Mouse (Mus musculus): ENCODE results near the gene Pip5k1b. TPM values are rescaled to one million over a fixed set of nuclear protein-coding genes. Genes with fewer than 3 reads are reported as not detected.

The Pip5k1b gene
- polyA plus RNA-seq, 2 experiments, result 0.83 to 1.4 TPM

DNA sequence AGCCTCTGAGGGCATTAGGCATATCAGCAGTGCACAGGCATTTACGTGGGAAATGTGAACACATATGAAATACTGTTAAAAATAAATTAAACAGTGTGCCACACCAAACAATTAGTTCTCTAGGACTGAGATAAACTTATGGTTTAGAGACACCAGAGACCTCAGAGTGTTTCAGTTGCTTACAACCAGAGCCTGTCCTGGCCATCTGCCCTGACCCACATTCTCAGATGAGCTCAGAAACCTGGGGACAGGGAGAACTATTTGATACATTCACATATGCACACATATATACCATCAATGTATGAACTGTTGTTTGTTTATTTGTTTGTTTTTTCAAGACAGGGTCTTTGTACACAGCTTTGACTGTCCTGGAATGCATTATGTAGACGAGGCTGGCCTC is 161.8 kb downstream of the Pip5k1b start:
- no peaks in the 10 kb centered on the region for H3K36me3 ChIP-seq (ENCODE audit: control insufficient read depth, insufficient read depth, low read length)
- no peak for TF ChIP-seq POLR2A (IDR thresholded peaks at IDR 0.05; ENCODE audit: borderline replicate concordance, extremely low read depth, insufficient read depth, insufficient read length)
- no peak overlapping the region for H3K9ac ChIP-seq (ENCODE audit: low read depth, low read length, severe bottlenecking)
- no peak for DNase-seq (ENCODE audit: low spot score)
- H3K4me1 ChIP-seq (ENCODE audit: control insufficient read depth, insufficient read depth, low read length), result no peaks in the 10 kb centered on the region; the same call in 1 of the 2 replicates
- H3K27ac ChIP-seq (replicated peaks; ENCODE audit: low read depth, low read length), result no peak overlapping the region
- no peak overlapping the region for H3K4me3 ChIP-seq (replicated peaks; ENCODE audit: low read length)
- no peak for ATAC-seq (ENCODE audit: low FRiP score, low read depth)
- H3K9me3 ChIP-seq (ENCODE audit: control insufficient read depth, low read length), result no peaks in the 10 kb centered on the region
- H3K4me2 ChIP-seq (replicated peaks; ENCODE audit: low read depth, low read length, severe bottlenecking), result no peak overlapping the region
- 74% methylated on average over 2 of the region's 2 CpGs for WGBS
- no peaks in the 10 kb centered on the region for H3K27me3 ChIP-seq (ENCODE audit: control insufficient read depth, insufficient read depth, low read length)

- Histone ChIP-seq H3K27ac (replicated peaks; ENCODE audit: low read depth, low read length) (no peak overlapping the region), H3K9ac (ENCODE audit: low read depth, low read length, severe bottlenecking) (no peak overlapping the region), H3K4me2 (replicated peaks; ENCODE audit: low read depth, low read length, severe bottlenecking) (no peak overlapping the region), H3K27me3 (ENCODE audit: control insufficient read depth, insufficient read depth, low read length) (no peaks in the 10 kb centered on the region), H3K9me3 (ENCODE audit: control insufficient read depth, low read length) (no peaks in the 10 kb centered on the region), H3K4me3 (replicated peaks; ENCODE audit: low read length) (no peak overlapping the region), H3K36me3 (ENCODE audit: control insufficient read depth, insufficient read depth, low read length) (no peaks in the 10 kb centered on the region), H3K4me1 (ENCODE audit: control insufficient read depth, insufficient read depth, low read length) (no peaks in the 10 kb centered on the region; the same call in 1 of the 2 replicates)
- ATAC-seq (ENCODE audit: low FRiP score, low read depth), result no peak
- TF ChIP-seq POLR2A (IDR thresholded peaks at IDR 0.05; ENCODE audit: borderline replicate concordance, extremely low read depth, insufficient read depth, insufficient read length), result no peak
- WGBS, result 51% methylated on average over 9 of the region's 9 CpGs
- no peak for DNase-seq (ENCODE audit: low spot score)
Measured at GRCm38 (mm10) chr19:24391519-24392251, 164.0 kb downstream of the Pip5k1b start.

DNA sequence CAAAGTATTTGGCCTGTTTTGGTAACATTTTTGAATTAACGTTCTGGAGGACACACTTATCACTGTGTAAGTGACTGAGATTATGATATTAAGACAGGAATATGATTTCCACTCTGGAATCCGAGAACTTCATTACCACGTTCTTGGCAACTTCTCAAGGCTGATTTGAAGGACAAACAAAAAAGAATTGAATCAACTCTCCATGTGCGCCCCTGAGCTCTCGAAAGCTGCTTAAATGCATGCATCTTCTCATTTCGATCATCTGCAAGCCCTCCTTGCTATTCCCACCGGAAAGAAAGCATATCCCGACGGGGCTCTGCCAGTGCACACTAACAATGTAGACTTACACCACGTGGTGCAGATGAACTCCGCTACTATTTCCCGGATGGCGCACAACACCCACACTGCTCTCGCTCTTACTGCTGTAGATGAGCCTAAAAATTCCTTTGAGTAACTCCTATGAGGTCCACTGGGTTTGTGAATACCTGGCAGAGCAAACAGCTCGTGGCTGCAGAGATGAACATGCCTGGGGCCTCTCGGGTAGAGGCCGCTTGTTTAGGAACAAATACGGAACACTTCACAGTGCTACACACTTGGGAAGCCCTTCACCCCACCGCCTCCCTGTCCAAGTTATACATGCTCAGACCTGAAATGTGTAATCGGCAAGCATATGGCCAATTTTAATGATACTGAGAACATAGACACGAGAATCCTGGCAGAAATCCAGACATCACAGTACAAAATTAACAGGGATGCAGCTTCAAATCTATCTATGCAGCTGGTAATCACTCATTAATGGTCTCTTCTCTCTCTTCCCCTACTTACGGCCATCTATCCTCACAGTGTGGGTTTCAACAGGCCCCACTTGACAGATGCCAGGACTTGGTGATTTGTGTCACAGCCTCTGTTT is 168.5 kb downstream of the Pip5k1b start:
- no peak overlapping the region for H3K4me2 ChIP-seq (replicated peaks; ENCODE audit: low read depth, low read length, severe bottlenecking)
- no peaks in the 10 kb centered on the region for H3K36me3 ChIP-seq (ENCODE audit: control insufficient read depth, insufficient read depth, low read length)
- DNase-seq (ENCODE audit: low spot score) (no peak), ATAC-seq (ENCODE audit: low FRiP score, low read depth) (no peak)
- H3K27ac ChIP-seq (replicated peaks; ENCODE audit: low read depth, low read length), result no peak overlapping the region
- H3K4me1 ChIP-seq (ENCODE audit: control insufficient read depth, insufficient read depth, low read length), result no peaks in the 10 kb centered on the region; the same call in 1 of the 2 replicates
- WGBS, result 82% methylated on average over 22 of the region's 22 CpGs
- H3K27me3 ChIP-seq (ENCODE audit: control insufficient read depth, insufficient read depth, low read length), result no peaks in the 10 kb centered on the region
- TF ChIP-seq POLR2A (IDR thresholded peaks at IDR 0.05; ENCODE audit: borderline replicate concordance, extremely low read depth, insufficient read depth, insufficient read length), result no peak
- H3K4me3 ChIP-seq (replicated peaks; ENCODE audit: low read length), result no peak overlapping the region
- H3K9ac ChIP-seq (ENCODE audit: low read depth, low read length, severe bottlenecking), result no peak overlapping the region
- H3K9me3 ChIP-seq (ENCODE audit: control insufficient read depth, low read length), result no peaks in the 10 kb centered on the region

GRCm38 (mm10) chr19:24378470-24378869 is 177.2 kb downstream of the Pip5k1b start:
- Histone ChIP-seq H3K4me3 (replicated peaks; ENCODE audit: low read length) (no peak overlapping the region), H3K4me1 (ENCODE audit: control insufficient read depth, insufficient read depth, low read length) (no peaks in the 10 kb centered on the region), H3K9ac (ENCODE audit: low read depth, low read length, severe bottlenecking) (no peak overlapping the region), H3K27ac (replicated peaks; ENCODE audit: low read depth, low read length) (no peak overlapping the region), H3K36me3 (ENCODE audit: control insufficient read depth, insufficient read depth, low read length) (no peaks in the 10 kb centered on the region), H3K27me3 (ENCODE audit: control insufficient read depth, insufficient read depth, low read length) (no peaks in the 10 kb centered on the region), H3K9me3 (ENCODE audit: control insufficient read depth, low read length) (no peaks in the 10 kb centered on the region), H3K4me2 (replicated peaks; ENCODE audit: low read depth, low read length, severe bottlenecking) (no peak overlapping the region)
- DNase-seq (ENCODE audit: low spot score), result no peak
- WGBS, result 60% methylated on average over 6 of the region's 6 CpGs
- TF ChIP-seq POLR2A (IDR thresholded peaks at IDR 0.05; ENCODE audit: borderline replicate concordance, extremely low read depth, insufficient read depth, insufficient read length), result no peak
- no peak for ATAC-seq (ENCODE audit: low FRiP score, low read depth)

- DNase-seq (ENCODE audit: low spot score) (no peak), ATAC-seq (ENCODE audit: low FRiP score, low read depth) (no peak)
- no peaks in the 10 kb centered on the region for H3K4me1 ChIP-seq (ENCODE audit: control insufficient read depth, insufficient read depth, low read length)
- H3K27ac ChIP-seq (replicated peaks; ENCODE audit: low read depth, low read length), result no peak overlapping the region
- 71% methylated on average over 19 of the region's 19 CpGs for WGBS
- H3K36me3 ChIP-seq (ENCODE audit: control insufficient read depth, insufficient read depth, low read length), result no peaks in the 10 kb centered on the region
- no peaks in the 10 kb centered on the region for H3K9me3 ChIP-seq (ENCODE audit: control insufficient read depth, low read length)
- H3K27me3 ChIP-seq (ENCODE audit: control insufficient read depth, insufficient read depth, low read length), result no peaks in the 10 kb centered on the region
- TF ChIP-seq POLR2A (IDR thresholded peaks at IDR 0.05; ENCODE audit: borderline replicate concordance, extremely low read depth, insufficient read depth, insufficient read length), result no peak
- no peak overlapping the region for H3K9ac ChIP-seq (ENCODE audit: low read depth, low read length, severe bottlenecking)
- H3K4me2 ChIP-seq (replicated peaks; ENCODE audit: low read depth, low read length, severe bottlenecking), result no peak overlapping the region
- H3K4me3 ChIP-seq (replicated peaks; ENCODE audit: low read length), result no peak overlapping the region
Measured at GRCm38 (mm10) chr19:24371763-24372640, 183.7 kb downstream of the Pip5k1b start.

All from limb, embryonic 14.5 days (tissue).